Mouse (Mus musculus) cerebellum, postnatal 10 days (tissue): Measurements from ENCODE around the gene Gpr146.
A peak's percentile ranks its signal among the peaks of the same experiment; 100 is the strongest.

Source experiments
- DNase-seq, 2 experiments: peaks; one replicate each; pipeline ENCODE4 v3.0.0; 2021; ENCODE audit warnings: mixed read lengths in 2 of 2

The Gpr146 gene

DNA sequence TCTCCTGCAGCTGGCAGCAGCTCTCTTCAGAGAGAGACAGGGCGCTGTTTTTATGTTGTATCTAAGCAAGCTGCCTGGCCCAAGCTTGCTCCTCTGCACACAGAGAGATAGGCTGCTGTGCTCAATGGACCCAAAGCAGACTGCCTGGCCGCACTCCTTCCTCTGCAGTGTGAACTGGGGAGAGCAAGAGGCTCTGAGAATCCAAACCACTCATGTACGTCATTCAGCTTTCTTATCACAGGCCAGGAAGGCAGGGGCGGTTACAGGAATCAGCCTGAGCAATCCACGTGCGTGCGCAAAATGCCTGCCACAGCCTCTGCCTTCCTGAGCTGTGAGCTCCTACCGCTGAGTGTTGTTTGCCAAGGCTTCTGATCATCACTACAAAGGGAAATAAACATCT, 5.3 kb downstream of the Gpr146 start:
- DNase-seq: peak; percentile 68 to 73

DNA sequence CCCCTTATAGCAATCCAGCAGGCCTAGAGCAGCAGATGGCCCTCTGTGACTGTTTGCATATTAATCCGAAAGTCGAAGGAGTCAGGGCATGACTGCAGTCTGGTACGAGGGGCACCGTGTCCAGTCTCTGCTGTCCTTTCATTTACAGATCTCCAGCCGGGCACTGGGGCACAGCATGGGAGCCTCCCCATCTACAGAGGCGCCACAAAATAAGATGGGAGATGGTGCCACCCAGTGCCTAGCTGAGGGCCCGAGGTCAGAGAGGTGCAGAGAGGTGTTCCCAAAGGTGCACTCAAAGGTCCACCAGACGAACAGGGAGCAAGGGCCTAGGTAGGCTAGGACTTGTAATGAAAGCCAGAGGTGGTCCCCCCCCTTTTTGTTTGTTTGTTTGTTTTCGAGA, 5.7 kb downstream of the Gpr146 start:
- peak in 1 of 2 experiments; percentile 52 for DNase-seq

DNA sequence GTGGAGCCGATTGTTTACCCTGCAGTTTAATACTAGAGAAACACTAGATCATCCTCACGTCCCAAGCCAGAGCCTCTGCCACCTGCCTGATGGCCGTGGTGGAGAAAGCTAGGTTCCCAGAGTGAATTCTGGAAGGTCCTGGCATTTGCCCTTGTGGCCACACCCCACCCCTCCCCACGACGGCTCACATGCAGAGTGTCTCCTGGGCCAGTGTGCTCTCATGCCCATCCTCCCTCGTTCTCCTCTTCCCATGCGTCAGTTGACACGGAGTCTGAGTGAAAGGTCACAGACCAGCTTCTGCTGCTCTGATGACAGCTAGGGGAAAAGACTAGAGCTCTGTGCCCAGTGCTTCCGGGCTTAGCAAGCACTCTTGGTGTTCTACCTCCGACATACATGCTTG, 7.0 kb downstream of the Gpr146 start:
- no peak for DNase-seq

DNA sequence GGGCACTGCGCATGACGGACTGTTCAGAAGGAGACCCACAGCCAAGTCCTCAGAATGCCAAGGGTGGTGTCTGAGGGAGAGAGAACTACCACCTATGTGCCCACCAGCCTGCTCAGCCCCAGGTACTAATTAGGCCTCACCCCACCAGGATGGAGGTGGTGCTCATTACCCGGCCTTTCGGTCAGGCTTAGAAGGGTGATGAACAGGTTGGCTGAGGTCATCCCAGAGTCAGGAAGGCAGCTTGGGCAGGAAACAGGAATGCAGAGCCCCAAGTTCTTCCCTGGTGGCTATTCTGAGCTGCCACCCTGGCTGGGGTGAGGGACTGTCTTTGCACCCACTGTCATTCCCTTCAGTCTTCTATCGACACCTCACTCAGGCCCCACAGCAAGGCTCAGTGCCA, 8.6 kb downstream of the Gpr146 start:
- DNase-seq: no peak

DNA sequence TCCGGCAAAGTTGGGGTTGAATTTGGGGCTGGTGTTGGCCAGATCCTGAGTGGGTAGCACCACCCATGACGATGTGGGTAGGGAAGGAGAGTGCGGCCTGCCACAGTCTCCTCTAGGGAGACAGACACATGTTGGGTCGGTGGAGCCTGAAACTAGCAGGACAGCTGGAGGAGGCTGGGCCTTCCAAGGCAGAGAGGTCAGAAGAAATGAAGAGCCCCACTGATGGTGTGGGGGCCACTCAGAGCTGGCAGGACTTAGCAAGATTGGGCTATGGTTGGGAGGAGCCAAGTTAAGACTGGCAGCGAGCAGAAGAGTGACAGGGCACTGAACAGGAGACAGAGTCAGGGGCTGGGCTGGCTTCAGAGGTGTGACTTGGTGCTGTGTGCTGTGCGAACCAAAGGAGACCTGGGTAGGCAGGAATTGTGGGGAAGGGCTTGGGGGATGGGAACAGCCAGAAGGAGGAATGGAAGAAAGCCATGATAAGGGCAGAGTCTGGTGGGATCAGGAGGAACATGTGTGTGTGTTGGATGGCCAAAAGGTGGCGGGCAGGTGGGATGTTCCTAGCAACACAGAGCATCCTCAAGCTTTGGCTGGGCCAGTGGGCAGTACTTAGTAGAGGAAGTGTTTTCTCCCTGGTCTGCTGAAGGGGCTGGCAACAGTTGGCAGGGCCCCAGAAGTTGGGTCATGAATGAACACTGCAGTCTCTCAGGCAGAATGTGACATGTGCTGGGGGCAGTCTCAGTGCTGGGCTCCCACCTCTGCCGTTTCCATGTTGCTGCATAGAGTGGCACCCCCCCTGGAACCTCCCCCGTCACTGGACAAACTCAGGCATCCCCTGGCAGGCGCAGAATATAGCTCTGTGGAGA, 10.1 kb downstream of the Gpr146 start:
- peak; percentile 81 to 84 for DNase-seq

DNA sequence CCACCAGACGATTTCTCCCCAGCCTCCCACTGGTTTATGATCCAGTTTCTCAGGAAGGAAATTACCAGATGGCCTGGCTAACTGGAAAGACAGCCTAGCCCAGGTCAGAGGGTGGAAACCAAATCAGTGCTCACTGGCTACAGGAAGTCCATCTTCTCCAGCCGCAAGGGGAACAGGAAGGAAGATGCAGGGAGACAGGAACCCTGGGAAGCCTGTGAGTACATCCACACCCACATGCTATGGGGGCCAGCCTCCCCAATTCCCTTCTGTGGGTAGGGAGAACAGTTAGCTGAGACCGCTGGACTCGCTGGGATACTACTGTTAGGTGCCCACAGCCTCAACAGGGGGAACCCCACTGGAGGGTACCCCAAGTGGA, 10.7 kb downstream of the Gpr146 start:
- no peak for DNase-seq

DNA sequence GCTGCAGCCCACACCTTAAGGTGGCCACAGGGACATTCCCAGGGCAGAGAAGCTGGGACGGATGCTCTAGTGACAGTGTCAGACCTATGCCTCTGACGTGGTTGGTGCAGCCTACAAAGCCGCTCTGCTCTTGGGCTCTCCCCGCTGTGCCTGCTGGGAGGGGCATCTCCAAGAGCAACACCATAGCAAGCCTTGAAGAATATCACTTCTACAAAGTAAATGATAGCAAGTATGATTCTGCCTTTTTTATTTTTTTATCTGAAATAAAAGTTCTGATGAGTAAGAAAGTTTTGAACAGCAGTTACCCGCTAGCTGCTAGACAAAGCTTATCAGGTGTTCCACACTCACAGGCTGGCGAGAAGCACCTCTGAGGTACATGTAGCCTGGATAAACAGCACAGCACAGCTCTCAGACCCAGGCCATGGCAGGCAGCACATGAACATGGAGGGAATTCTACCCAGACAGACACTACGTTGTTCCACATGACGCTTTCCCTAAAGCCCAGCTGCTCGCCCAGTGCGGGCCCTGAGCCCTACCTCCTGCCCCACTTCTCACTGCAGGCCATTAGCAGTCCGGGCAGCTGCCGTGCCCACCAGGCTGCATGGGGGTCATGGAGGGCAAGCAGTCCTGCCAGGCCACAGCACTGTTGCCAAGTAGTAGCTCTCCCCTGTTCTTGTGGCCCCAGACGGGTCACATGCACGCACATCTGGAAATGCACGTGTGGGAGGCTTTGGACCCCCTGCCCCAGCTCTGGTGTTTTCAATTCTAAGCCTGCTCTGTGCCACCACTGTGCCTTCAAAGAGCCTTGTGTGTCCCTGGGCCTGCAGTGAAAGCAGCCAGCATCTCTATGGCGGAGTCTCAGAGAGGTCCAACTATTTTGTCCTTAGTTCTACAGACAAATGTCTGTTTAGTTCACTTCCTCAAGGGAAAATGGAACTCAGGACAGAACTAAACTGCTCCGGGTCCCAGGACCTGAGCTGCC, 11.5 kb downstream of the Gpr146 start:
- DNase-seq: peak; percentile 53 to 63

DNA sequence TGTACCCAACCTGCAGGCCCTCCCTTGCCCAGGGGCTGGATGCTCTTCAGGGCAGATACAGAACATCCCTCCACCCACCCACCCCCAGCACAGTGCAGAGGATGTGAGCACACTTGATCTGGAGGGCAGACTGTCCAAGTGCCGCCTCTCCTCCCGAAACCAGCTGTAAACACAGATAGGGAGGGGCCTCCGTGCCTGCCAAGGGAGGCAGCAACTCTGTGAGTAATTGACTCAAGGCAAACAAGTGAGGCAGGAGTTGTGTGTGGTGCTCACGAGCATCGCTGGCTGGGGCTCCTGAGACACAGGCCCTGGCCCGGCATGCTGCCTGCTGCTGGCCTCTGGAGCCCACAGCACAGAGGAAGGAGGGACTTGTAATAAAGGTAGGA, 12.2 kb downstream of the Gpr146 start:
- peak; percentile 51 to 57 for DNase-seq

DNA sequence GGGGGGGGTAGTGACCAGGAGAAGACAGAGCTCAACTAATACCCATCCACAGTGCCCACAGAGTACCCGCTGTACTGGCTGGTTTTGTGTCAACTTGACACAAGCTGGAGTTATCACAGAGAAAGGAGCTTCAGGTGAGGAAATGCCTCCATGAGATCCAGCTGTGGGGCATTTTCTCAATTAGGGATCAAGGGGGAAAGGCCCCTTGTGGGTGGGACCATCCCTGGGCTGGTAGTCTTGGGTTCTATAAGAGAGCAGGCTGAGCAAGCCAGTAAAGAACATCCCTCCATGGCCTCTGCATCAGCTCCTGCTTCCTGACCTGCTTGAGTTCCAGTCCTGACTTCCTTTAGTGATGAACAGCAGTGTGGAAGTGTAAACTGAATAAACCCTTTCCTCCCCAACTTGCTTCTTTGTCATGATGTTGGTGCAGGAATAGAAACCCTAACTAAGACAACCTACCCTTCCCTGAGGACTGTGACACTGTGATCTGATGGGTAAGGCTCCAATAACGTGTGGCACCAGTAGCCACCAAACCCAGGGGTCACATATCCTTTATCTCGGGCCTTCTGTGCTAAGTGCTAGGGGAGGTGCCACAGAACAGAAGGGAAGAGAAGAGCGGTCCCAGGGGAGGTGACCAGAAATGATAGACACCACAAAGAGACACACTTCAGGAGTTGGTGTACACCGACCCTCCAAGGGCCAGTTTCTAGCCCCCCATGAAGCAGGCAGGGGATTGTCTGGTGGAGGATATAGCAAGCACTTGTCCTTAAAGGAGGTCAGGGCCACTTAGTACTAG, 13.0 kb downstream of the Gpr146 start:
- peak in 1 of 2 experiments; percentile 29 for DNase-seq

DNA sequence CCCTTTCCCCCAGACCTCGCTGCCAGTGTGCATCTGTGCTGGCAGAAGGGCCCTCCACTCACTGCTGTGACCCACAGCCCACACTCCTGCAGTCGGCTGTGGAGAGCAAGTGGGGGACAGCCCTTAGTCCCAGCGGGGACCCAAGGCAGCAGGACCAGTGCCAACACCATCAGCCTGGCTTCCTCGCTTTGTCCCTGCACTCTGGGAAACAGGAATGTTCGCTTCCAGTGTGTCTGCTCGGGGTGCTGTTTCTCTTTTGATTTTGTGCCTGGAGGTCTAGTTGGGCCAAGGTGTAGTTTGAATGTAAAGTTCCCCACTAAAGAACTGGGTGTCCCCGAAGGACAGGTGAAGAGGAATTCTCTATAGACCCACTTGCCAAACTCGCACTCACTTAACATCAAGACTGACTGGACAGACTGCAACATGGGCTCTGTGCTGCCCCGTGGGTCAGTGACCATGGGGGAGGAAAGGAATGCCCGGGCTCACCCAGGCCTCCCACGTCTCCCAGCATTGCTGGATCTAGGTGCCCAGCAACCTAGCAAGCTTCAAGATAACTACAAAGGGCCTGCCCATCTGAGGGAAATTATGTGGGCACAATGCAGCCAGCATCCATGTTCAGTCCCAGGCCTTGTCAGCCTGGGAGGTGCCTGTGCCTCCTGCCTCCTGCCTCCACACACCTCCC, 14.0 kb downstream of the Gpr146 start:
- DNase-seq: peak; percentile 76 to 83

DNA sequence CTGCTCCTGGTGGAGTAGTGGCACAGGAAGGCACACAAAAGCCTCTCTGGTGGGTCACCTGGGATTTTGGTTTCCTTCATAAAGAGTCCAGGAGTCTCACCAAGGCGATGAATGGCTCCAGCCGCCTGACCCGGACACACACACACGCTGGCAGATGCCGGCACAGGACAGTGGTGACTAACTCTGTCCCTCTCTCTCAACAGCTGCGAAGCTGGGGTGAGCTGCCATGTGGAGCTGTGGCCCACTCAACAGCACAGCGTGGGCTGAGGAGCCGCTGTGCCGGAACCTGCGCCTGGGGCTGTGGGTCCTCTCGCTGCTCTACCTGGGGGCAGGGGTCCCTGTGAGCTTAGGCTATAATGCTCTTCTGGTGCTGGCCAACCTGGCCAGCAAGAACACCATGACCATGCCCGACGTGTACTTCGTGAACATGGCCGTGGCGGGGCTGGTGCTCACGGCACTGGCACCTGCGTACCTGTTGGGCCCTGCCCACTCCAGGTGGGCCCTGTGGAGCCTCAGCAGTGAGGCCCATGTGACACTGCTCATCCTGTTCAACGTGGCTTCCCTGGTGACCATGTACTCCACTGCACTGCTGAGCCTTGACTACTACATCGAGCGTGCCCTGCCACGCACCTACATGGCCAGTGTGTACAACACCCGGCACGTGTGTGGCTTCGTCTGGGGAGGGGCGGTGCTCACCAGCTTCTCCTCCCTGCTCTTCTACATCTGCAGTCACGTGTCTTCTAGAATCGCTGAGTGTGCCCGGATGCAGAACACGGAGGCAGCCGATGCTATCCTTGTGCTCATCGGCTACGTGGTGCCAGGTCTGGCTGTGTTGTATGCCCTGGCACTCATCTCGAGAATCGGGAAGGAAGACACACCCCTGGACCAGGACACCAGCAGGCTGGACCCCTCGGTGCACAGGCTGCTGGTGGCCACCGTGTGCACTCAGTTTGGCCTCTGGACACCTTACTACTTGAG, 15.0 kb downstream of the Gpr146 start:
- DNase-seq: no peak

DNA sequence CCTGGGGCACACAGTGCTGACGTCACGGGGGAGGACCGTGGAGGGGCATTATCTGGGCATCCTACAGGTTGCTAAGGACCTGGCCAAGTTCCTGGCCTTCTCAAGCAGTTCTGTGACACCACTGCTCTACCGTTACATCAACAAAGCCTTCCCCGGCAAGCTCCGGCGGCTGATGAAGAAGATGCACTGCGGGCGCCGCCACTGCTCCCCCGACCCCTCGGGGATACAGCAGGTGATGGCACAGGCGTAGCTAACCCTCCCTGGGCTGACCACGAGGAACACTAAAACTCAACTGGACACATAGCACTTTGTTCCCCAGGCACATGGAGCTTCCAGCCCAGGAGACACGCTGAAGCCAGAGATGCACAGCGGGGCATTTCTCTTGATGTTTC, 15.7 kb downstream of the Gpr146 start:
- no peak for DNase-seq

DNA sequence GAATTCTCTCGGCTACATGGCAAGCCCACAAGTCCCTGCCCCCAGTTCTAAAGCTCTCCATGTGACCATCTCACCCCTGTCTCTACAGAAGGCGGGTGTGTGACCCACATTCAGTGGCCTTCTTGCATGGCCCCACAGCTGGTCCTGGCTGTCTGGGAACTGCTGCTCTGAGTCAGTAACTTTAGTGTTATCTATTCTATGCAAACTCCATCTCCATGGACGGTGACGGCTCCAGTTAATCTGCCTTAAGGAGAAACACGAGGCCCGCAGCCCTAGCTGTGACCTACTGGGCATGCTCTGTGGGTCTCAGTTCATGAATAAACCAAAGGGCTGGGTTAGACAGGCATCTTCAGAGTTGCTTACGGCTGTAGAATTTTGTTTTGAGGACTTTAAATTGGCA, 16.9 kb downstream of the Gpr146 start:
- no peak for DNase-seq

DNA sequence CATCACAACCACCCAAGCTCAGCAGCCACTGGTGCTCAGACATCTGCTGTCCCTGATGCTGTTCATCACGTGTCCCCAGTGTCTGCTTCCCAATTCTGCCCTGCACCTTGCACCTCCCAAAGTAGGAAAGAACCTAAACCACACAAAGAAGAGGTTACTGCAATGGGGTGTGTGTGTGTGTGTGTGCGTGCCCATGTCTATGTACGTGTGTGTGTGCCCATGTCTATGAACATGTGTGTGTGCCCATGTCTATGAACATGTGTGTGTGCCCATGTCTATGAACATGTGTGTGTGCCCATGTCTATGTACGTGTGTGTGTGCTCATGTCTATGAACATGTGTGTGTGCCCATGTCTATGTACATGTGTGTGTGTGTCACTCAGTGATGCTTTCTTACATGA, 18.0 kb downstream of the Gpr146 start:
- DNase-seq: no peak

DNA sequence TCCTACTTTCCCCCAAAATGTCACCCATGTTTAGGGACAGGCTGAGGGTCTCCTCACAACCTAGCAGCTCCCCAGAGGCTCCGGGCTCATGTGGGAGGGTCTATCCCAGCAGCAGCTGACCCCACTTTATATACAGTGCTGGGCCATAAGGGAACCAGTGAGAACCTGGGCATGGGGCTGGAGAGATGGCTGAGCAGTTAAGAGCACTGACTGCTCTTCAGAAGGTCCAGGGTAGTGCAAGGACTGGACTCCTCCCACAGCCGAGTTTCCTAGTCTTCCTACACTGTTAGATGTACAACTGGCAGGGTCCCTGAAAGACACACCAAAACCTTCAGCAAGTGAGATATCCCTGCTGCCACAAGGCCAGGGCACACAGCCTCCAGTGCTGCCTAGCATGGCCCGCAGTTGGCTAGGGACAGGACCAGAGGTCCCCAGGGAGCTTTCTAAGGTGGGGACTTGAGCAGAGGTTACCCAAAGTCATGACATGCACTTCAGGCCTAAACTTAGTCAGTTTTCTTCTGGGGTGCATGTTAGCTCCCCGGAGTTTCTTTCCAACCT, 19.9 kb downstream of the Gpr146 start:
- peak in 1 of 2 experiments; percentile 50 for DNase-seq

DNA sequence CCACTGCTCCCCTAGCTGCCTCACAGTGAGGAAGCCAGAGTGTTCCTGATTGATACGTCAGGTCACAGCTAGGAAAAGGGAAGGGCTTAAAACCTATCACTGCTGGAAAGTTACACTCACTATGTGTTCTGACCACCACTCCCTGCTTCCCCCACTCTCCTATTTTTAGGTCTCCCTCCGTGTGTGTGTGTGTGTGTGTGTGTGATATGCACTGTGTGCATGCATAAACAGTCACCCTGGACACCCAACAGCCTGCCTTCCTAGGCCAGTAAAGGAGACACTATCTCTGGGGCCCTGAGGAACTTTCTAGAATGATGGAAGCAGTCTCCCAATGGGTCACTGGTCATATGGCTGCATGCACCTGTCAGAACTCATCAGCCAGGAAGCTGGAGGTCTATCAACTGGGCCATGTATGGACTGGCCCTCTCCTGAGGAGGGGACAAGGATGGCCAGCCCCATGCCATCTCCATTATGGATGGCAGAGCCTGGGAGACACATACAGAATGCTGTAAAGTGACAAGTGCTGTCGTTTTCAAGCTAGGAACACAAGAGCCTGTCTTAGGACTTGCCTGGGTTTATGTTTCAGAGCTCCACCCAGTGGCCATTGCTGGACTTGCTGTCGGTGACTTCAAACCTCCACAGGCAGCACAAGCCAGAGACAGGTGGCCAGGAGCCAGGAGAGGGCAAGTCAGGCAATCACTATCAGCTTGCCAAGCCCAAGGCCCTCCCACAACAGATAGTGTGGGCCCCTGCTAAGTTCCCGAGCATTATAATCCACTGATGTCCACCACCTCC, 20.7 kb downstream of the Gpr146 start:
- peak; percentile 100 for DNase-seq

DNA sequence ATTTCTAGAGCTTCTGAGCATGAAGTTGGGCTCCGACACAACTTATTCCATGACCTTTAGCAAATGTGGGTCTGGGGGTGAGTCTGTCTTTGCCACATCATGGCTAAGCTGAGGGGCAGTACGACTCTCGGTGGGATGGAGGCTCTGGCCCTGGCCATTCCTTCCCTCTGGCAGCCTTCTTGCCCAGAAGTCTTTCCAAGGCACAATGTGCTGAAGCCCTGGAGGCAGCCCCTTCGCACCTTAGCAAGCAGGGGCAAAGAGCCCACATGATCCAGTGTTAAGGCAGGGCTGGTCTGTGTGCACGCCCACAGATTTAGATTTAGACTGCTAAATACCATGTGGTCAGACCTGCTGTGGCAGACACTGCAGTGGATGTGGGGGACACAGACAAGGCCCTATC, 21.3 kb downstream of the Gpr146 start:
- DNase-seq: peak; percentile 73 to 75

DNA sequence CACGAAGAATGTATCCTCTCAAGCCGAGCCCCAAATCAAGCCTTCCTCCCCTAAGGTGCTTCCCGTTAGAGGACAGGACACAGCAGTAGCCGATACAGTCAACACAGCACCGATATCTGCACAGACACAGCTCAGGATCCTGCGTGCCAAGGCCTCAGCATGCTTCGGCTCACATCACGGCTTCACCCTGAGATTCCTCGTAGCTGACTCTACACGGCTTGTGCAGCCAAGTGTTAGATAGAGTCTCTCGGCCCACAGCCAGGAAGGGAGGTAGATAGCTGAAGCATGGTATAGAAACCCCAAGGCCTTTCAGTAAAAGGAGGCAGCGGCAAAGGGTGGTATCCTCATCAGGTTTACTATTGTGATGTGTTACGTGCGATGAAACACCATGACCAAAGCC, 22.5 kb downstream of the Gpr146 start:
- peak; percentile 81 to 90 for DNase-seq

DNA sequence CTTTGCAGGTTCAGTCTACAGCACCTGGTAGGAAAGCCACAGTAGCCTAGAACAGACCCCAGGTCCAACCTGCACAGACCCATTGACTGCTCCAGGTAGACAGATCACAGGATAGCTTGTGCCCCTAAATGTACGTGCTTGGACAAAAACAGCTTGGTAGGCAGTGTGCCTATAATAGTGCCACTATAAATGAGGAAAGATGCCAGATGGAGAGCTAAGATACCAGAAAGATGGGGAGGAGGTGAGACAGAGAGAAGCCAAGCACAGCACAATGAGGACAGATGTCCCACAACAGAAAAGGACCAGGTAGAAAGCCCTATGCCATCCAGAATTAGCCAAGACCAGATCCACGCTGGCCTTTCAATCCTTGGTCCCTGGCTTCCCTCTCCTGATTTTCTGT, 24.6 kb downstream of the Gpr146 start:
- no peak for DNase-seq
